Mouse (Mus musculus) heart, embryonic 12.5 days (tissue): ENCODE data around the gene Methig1. TPM values are rescaled to one million over a fixed set of nuclear protein-coding genes. Genes with fewer than 3 reads are reported as not detected.
A peak's percentile ranks its signal among the peaks of the same experiment; 100 is the strongest.
"Not testable (repeated sequence)": the region's sequence is repeated elsewhere in the genome, so short reads cannot be mapped to it uniquely, and the experiment has no call there.

Experiments used
- ATAC-seq: fragments of 200-750 bp; cut with Nextera tagmentation; 2 replicates; pipeline ENCODE4 v1.8.0; 2017; ENCODE audit warnings: moderate TSS enrichment, moderate library complexity; ENCODE audit not compliant: insufficient number of reproducible peaks, low FRiP score
- H3K27ac ChIP-seq: fragments of 300-500 bp; sonication (generic); 2 replicates; pipeline ENCODE4 v1.5.1; 2016; ENCODE audit warnings: mild to moderate bottlenecking, moderate library complexity; ENCODE audit not compliant: poor library complexity, severe bottlenecking
- H3K27me3 ChIP-seq: fragments of 300-500 bp; sonication (generic); replicated peaks from 2 replicates; pipeline ENCODE4 v1.6.1; 2016; ENCODE audit warnings: mild to moderate bottlenecking, moderate library complexity
- H3K36me3 ChIP-seq: fragments of 300-500 bp; sonication (generic); 2 replicates; pipeline ENCODE4 v1.6.1; 2016; ENCODE audit warnings: mild to moderate bottlenecking, moderate library complexity
- H3K4me1 ChIP-seq: fragments of 300-500 bp; sonication (generic); replicated peaks from 2 replicates; pipeline ENCODE4 v1.6.1; 2016; ENCODE audit warnings: mild to moderate bottlenecking
- H3K4me2 ChIP-seq: fragments of 300-500 bp; sonication (generic); 2 replicates; pipeline ENCODE4 v1.6.1; 2016; ENCODE audit warnings: mild to moderate bottlenecking, moderate library complexity
- H3K4me3 ChIP-seq: fragments of 300-500 bp; sonication (generic); 2 replicates; pipeline ENCODE4 v1.5.1; 2016; ENCODE audit warnings: mild to moderate bottlenecking
- H3K9ac ChIP-seq: fragments of 300-500 bp; sonication (generic); 2 replicates; pipeline ENCODE4 v1.6.1; 2016; ENCODE audit warnings: mild to moderate bottlenecking, moderate library complexity
- H3K9me3 ChIP-seq: fragments of 300-500 bp; sonication (generic); replicated peaks from 2 replicates; pipeline ENCODE4 v1.6.1; 2016; ENCODE audit warnings: mild to moderate bottlenecking, moderate library complexity
- WGBS: fragments of 180-500 bp; shearing (Covaris S2); methylation state at CpG from one replicate; pipeline ENCODE4 v1.1.7; 2016; 5-methylcytosine and 5-hydroxymethylcytosine counted together
- polyA plus RNA-seq: library from polyadenylated mRNA; unstranded; fragments of >200 nt; fragmentation: Nextera tagmentation; extraction: Ambion mirVana; gene quantifications from 2 replicates; pipeline ENCODE4 v1.2.1, GENCODE M21; 2016

The Methig1 gene
- polyA plus RNA-seq, 1 experiment from 2014 or later, result not detected

DNA sequence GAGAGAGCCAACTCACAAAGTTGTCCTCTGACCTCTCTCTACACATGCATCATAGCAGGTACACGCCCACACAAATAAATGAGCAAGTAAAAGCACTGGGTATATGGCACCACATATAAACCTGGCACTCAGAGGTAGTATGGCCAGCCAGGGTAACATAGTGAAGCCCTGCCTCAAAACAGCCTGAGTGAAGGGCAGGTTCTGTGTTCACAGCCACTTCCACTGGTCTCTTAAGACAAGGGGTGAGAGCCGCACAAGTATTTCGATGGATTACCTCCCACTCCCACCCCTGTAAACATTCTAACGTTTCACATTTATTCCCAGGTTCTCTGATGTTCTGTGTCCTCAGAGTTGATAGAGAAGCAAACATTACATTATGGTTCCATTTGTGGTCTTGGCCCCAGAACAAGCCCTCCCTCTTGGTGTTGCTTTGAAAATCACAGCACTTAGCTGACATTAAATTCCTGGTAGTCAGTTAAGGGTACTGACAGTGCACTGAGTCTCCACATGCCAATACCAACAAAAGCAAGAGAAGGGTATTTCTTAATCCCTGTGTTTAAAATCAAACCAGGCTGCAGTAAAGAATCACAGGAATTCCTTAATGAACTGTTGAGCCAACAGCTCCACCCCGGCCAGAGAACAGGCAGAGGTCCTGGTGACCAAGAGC, 11.5 kb upstream of the Methig1 start:
- H3K27me3 ChIP-seq, H3K9me3 ChIP-seq, H3K9ac ChIP-seq, H3K36me3 ChIP-seq, H3K4me3 ChIP-seq, H3K4me2 ChIP-seq, H3K27ac ChIP-seq, H3K4me1 ChIP-seq, ATAC-seq: not testable (repeated sequence)
- 82% methylated on average over 5 of the region's 5 CpGs for WGBS

DNA sequence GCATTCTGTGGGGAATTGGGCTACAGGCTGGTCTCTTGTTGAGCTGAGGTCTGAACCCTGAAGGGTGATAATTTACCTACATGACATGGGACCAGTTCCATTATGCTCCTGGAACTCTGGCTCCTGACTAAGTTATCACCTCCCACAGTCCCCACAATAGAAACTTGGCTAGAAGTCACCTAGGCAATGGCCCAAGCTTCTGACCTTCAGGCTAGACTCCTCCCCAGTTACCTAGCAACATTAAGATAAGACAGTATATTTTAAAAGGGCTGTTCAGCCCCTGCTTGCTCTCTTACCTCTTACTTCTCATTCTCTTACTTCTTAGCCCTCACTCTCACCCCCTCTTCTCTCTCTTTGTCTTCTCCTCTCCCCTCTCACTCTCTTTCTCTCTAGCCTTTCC, 7.5 kb upstream of the Methig1 start:
- no peak overlapping the region for H3K9ac ChIP-seq
- H3K9me3 ChIP-seq, result peaks cover 3% of the 10 kb centered on the region; the same call in 1 of the 2 replicates
- no peak overlapping the region for H3K4me3 ChIP-seq
- no peak overlapping the region for H3K27ac ChIP-seq
- no peaks in the 10 kb centered on the region for H3K27me3 ChIP-seq
- H3K4me1 ChIP-seq, result peaks cover 16% of the 10 kb centered on the region
- ATAC-seq, result no peak
- no peak overlapping the region for H3K4me2 ChIP-seq
- no peaks in the 10 kb centered on the region for H3K36me3 ChIP-seq

DNA sequence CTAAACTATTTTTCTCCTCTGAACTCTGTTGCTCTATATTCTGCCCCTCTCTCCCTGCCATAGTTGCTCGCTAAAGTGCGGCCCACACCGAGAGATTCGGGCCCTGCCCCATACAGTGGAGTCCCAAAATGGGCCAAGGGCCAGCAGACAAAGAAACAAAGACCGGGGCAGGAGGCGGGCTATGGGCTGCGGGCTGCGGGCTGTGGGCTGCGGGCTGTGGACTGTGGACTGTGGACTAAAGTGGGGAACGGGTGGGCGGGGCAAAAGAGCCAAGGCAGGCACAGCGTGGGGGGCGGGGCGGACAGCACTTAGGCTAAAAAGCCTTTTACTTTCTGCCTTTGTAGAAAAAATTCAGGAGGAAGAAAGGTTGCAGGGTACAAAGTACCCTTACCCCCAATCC, 6.2 kb upstream of the Methig1 start:
- Histone ChIP-seq H3K4me2 (no peak overlapping the region), H3K36me3 (no peaks in the 10 kb centered on the region), H3K9me3 (peaks cover 3% of the 10 kb centered on the region; the same call in 1 of the 2 replicates), H3K4me3 (no peak overlapping the region), H3K9ac (no peak overlapping the region), H3K27me3 (no peaks in the 10 kb centered on the region), H3K4me1 (peaks cover 25% of the 10 kb centered on the region), H3K27ac (no peak overlapping the region)
- WGBS, result 72% methylated on average over 14 of the region's 14 CpGs
- no peak for ATAC-seq

DNA sequence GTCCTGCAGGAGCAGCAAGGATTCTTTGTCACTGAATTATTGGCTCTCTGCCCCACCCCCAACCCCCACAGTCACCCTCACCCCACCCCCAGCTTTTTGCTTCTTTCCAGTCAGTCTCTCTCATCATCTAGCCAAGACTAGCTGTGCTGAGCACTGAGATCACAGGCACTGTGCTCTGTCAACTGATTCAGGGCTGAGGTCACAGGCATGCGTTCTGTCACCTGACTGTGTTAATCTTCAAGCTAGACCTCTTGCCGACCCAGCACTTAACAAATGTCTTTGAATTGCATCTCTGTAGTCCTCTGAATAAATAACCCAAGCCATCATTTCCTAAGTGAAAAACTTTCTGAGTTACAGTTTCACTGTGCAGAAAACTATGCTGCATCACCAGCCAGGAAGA, 3.5 kb upstream of the Methig1 start:
- Histone ChIP-seq H3K9me3 (peaks cover 3% of the 10 kb centered on the region; the same call in 1 of the 2 replicates), H3K4me2 (no peak overlapping the region), H3K27me3 (no peaks in the 10 kb centered on the region), H3K27ac (0 out of 2 replicates have a peak overlapping the region, but pooled peaks have one; percentile 33), H3K9ac (no peak overlapping the region), H3K4me1 (peaks cover 28% of the 10 kb centered on the region), H3K36me3 (no peaks in the 10 kb centered on the region), H3K4me3 (no peak overlapping the region)
- ATAC-seq, result no peak
- 17% methylated on average over 2 of the region's 2 CpGs for WGBS

DNA sequence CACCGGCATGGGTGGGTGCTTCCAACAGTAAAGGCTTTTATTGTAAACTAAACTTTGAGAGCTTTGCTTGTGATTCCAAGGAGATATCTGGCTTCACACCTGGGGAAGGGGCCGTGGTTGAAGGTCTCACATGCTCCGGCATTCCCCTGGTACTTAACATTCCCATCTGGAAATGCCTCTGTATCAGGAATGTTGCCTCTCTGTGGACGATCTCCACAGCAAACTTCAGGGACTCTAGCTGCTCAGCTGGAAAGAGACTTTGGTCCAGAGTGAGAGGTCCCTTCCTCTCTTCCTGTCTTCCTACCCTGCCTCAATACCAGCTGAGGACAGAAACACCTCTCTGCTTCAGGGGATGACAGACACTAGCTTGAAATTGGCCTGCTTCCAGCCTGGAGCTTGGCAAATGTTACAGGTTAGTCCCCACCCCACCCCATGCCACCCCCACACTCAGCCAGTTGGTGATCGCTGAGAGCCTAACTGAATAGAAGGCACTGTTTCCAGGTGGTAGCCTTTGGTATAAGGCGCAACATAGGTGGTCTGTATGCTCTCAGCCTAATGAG, 1.4 kb upstream of the Methig1 start:
- WGBS, result 48% methylated on average over 6 of the region's 6 CpGs

DNA sequence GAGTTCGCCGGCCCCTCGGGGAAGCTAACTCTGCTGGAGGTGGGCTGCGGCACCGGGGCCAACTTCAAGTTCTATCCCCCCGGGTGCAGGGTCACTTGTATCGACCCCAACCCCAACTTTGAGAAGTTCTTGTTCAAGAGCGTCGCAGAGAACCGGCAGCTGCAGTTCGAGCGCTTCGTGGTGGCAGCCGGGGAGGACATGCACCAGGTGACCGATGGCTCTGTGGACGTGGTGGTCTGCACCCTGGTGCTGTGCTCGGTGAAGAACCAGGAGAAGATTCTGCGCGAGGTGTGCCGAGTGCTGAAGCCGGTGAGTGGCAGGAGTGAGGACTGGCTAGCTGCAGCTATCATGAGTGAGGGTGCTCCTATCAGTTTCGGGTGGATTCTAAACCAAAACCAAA, 450 bp downstream of the Methig1 start:
- peaks cover 28% of the 10 kb centered on the region for H3K4me1 ChIP-seq
- WGBS, result 84% methylated on average over 18 of the region's 22 CpGs
- not testable (repeated sequence) for H3K27ac ChIP-seq, H3K9ac ChIP-seq, ATAC-seq, H3K4me2 ChIP-seq, H3K36me3 ChIP-seq, H3K27me3 ChIP-seq, H3K4me3 ChIP-seq, H3K9me3 ChIP-seq

More for the DNA sequence above, 1.4 kb upstream of the Methig1 start:
- no peak overlapping the region for H3K4me2 ChIP-seq
- no peak for ATAC-seq
- no peaks in the 10 kb centered on the region for H3K27me3 ChIP-seq
- H3K4me3 ChIP-seq, result no peak overlapping the region
- 0 out of 2 replicates have a peak, but pooled peaks cover 3% of the 10 kb centered on the region for H3K9me3 ChIP-seq
- no peaks in the 10 kb centered on the region for H3K36me3 ChIP-seq
- peaks cover 28% of the 10 kb centered on the region for H3K4me1 ChIP-seq
- peak overlapping the region; percentile 39; the same call in 1 of the 2 replicates for H3K27ac ChIP-seq
- H3K9ac ChIP-seq, result no peak overlapping the region

DNA sequence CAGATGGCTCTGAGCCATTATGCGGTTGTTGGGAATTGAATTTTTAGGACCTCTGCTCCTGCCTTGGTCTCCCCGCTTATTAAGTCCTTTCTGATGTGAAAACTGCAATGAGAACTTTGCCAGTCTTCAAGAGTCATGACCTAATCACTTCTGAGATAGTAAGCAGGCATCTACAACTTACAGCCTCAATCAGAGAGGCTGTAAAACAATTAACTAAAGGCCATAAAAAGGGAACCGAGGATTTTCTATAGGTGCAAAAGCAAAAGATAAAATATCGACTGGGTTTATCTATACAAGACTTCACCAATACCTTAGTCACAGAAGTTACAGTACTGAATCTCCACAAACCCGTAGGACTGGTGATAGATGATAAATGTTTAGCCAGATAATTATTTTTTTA, 2.9 kb downstream of the Methig1 start:
- Histone ChIP-seq H3K4me2 (no peak overlapping the region), H3K9ac (no peak overlapping the region), H3K27ac (no peak overlapping the region), H3K36me3 (no peaks in the 10 kb centered on the region), H3K27me3 (no peaks in the 10 kb centered on the region), H3K4me3 (no peak overlapping the region), H3K4me1 (peaks cover 11% of the 10 kb centered on the region), H3K9me3 (no peaks in the 10 kb centered on the region)
- no peak for ATAC-seq
- 78% methylated on average over 5 of the region's 5 CpGs for WGBS

DNA sequence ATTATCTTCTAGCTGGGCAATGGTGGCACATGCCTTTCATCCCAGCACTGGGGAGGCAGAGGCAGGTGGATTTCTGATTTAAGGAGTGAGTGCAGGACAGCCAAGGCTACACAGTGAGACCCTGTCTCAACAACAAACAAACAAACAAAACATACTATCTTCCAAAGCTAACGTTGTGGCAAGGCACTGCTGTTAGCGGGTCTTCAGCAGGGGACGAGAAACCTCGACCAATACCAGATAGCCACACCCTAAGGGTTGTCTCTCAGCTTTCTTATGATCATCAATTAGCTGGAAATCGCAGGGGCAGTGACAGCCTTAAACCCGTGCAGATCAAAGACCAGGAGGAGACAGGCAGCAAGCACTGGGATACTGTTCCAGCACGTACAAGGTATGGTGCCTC, 11.3 kb downstream of the Methig1 start, which contains the start of gene Higd1c:
Gene Higd1c, plus strand, starts transcription at position 301 of the 400 bp plus-strand sequence.
- ATAC-seq, result no peak
- Histone ChIP-seq H3K4me3 (no peak within 1 kb of the TSS), H3K36me3 (no peaks in the 10 kb centered on the region), H3K9me3 (peaks cover 9% of the 10 kb centered on the region), H3K27me3 (no peaks in the 10 kb centered on the region), H3K27ac (no peak within 1 kb of the TSS), H3K4me2 (no peak within 1 kb of the TSS), H3K9ac (no peak within 1 kb of the TSS), H3K4me1 (no peaks in the 10 kb centered on the region)
- 65% methylated on average over 7 of the region's 7 CpGs for WGBS

DNA sequence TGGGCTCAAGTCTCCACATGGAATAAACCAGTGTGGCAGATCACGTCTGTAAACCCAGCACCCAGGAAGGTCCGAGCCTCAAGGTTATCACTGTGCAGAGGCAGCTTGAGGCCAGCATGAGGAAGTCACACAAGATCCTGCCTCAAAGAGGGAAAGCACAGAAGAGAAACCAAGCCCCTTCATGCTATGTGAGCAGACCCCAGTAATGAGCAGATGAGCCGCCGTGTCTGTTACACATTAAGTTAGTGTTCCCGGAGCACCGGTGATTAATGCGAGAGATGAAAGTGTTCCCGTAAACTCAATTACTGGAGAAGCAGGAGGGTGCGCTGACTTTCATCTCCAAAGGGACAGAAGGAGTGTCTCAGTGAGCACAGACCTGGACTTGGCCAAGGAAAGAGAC, 13.0 kb downstream of the Methig1 start:
- H3K27ac ChIP-seq, ATAC-seq, H3K27me3 ChIP-seq, H3K4me3 ChIP-seq, H3K36me3 ChIP-seq, H3K4me1 ChIP-seq, H3K9ac ChIP-seq, H3K9me3 ChIP-seq, H3K4me2 ChIP-seq: not testable (repeated sequence)
- 85% methylated on average over 9 of the region's 9 CpGs for WGBS

DNA sequence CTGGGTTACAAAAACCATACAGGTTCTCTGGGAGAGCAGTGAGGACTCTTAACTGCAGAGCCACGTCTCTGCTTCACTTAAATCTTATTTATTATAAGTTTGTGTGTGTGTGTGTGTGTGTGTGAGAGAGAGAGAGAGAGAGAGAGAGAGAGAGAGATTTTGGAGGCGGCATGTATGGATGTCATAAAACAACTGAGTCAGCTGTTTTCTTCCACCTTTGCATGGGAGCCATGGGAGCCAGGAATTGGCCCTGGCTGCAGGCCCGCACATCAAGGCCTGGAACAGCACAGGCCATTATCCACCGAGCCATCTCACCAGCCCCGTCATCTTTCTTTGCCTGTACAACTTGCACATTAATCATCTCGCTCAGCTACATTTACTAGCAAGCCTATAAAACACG, 14.2 kb downstream of the Methig1 start:
- H3K36me3 ChIP-seq, result no peaks in the 10 kb centered on the region
- H3K27me3 ChIP-seq, result no peaks in the 10 kb centered on the region
- H3K4me2 ChIP-seq, result no peak overlapping the region
- H3K9me3 ChIP-seq, result peaks cover 9% of the 10 kb centered on the region
- H3K4me3 ChIP-seq, result no peak overlapping the region
- H3K4me1 ChIP-seq, result no peaks in the 10 kb centered on the region
- no peak overlapping the region for H3K9ac ChIP-seq
- H3K27ac ChIP-seq, result no peak overlapping the region
- no peak for ATAC-seq
- 85% methylated on average over 7 of the region's 7 CpGs for WGBS

DNA sequence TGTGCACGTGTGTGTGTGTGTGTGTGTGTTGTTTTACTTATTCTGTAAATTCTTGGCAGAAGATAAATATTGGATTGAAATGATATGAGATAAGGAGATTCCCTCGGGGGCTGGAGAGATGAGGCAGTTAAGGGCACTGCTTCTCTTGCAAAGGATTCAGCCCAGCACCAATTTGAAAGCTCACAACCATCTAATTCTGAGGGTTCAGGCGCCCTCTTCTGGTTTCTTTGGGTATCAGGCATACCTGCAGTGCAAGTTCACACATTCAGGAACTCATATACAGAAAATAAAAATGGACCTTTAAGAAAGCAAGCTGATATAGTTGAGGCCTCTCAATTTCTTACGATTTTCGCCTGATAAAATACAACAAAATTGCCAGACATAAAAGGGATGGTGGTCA, 22.1 kb downstream of the Methig1 start:
- H3K27me3 ChIP-seq, result no peaks in the 10 kb centered on the region; the same call in 1 of the 2 replicates
- H3K4me3 ChIP-seq, result no peak overlapping the region
- ATAC-seq, result no peak
- no peaks in the 10 kb centered on the region for H3K9me3 ChIP-seq
- no peaks in the 10 kb centered on the region for H3K36me3 ChIP-seq
- H3K27ac ChIP-seq, result no peak overlapping the region
- H3K4me1 ChIP-seq, result no peaks in the 10 kb centered on the region
- WGBS, result 27% methylated on average over 5 of the region's 5 CpGs
- no peak overlapping the region for H3K9ac ChIP-seq
- H3K4me2 ChIP-seq, result no peak overlapping the region
